Comparison of ENCODE assay signal across 9 mouse cellular contexts in genomic region chr4:31642593-31643290, GRCm38 (mm10).
DNase-seq lines count a peak whose midpoint lies in the region; ATAC-seq lines count a peak whose summit lies in the region.
"Had no signal": no experiment of that assay in that cellular context is flagged by ENCODE, and none has a peak within 500 bp of the region (broad histone marks: within the 10 kb centered on the region; RNA-seq: fewer than 3 reads in every experiment).

No protein-coding gene starts in this region.

- H3K4me3 ChIP-seq in hindbrain, embryonic 11.5 days (ENCODE audit: low read depth, low read length): no peak overlapping the region
- no peak overlapping the region for H3K4me3 ChIP-seq in hindbrain, embryonic 10.5 days
- no peak overlapping the region for H3K4me3 ChIP-seq in embryonic facial prominence, embryonic 13.5 days
- H3K4me3 ChIP-seq in lung, embryonic 16.5 days (ENCODE audit: low read length): no peak overlapping the region

- 66% methylated on average over 10 of the region's 10 CpGs for WGBS in hindbrain, embryonic 11.5 days
- WGBS in hindbrain, embryonic 10.5 days: 72% methylated on average over 10 of the region's 10 CpGs
- WGBS in embryonic facial prominence, embryonic 13.5 days: 58% methylated on average over 10 of the region's 10 CpGs
- WGBS in lung, embryonic 16.5 days: 40% methylated on average over 10 of the region's 10 CpGs

- peak; percentile 55; the same call in 1 of the 2 replicates for ATAC-seq in hindbrain, embryonic 11.5 days (ENCODE audit: low FRiP score)
- no peak for ATAC-seq in embryonic facial prominence, embryonic 13.5 days (ENCODE audit: insufficient number of reproducible peaks, insufficient read depth, low FRiP score, low TSS enrichment, low read depth)
- ATAC-seq in lung, embryonic 16.5 days (ENCODE audit: low read depth): peak; percentile 43; the same call in 1 of the 2 replicates
- no peak; the same call in 1 of the 2 replicates for ATAC-seq in granulocyte monocyte progenitor cell, adult 5-6 weeks (replicated peaks; ENCODE audit: poor library complexity, severe bottlenecking)

- DNase-seq in hindbrain, embryonic 11.5 days (ENCODE audit: low spot score): no peak
- no peak for DNase-seq in hindbrain, embryonic 10.5 days (ENCODE audit: low spot score)
- DNase-seq in heart, postnatal 36 days: peak; percentile 44 to 60
- no peak for DNase-seq in retina, embryonic 14.5 days (ENCODE audit: low spot score)
- no peak for DNase-seq in frontal cortex, postnatal 14 days (ENCODE audit: low spot score in 2 of 2)

- H3K4me1 ChIP-seq in hindbrain, embryonic 11.5 days (replicated peaks; ENCODE audit: control insufficient read depth, insufficient read depth, low read length): no peaks in the 10 kb centered on the region
- H3K4me1 ChIP-seq in hindbrain, embryonic 10.5 days (replicated peaks): peaks cover 9% of the 10 kb centered on the region
- 0 out of 2 replicates have a peak, but pooled peaks cover 4% of the 10 kb centered on the region for H3K4me1 ChIP-seq in embryonic facial prominence, embryonic 13.5 days
- 0 out of 2 replicates have a peak, but pooled peaks cover 5% of the 10 kb centered on the region for H3K4me1 ChIP-seq in lung, embryonic 16.5 days (replicated peaks; ENCODE audit: control insufficient read depth, insufficient read depth, low read length)

- H3K27me3 ChIP-seq in hindbrain, embryonic 11.5 days (ENCODE audit: control insufficient read depth, insufficient read depth, low read length): no peaks in the 10 kb centered on the region
- H3K27me3 ChIP-seq in hindbrain, embryonic 10.5 days (ENCODE audit: insufficient read depth, poor library complexity, severe bottlenecking): no peaks in the 10 kb centered on the region
- H3K27me3 ChIP-seq in embryonic facial prominence, embryonic 13.5 days: no peaks in the 10 kb centered on the region
- no peaks in the 10 kb centered on the region for H3K27me3 ChIP-seq in lung, embryonic 16.5 days (ENCODE audit: control insufficient read depth, insufficient read depth, low read depth, low read length)

- no peak overlapping the region for H3K9ac ChIP-seq in hindbrain, embryonic 11.5 days (ENCODE audit: low read depth, low read length)
- no peak overlapping the region for H3K9ac ChIP-seq in embryonic facial prominence, embryonic 13.5 days
- no peak overlapping the region for H3K9ac ChIP-seq in lung, embryonic 16.5 days (ENCODE audit: low read length)

- no peaks in the 10 kb centered on the region for H3K9me3 ChIP-seq in hindbrain, embryonic 11.5 days (ENCODE audit: control insufficient read depth, low read length)
- no peaks in the 10 kb centered on the region for H3K9me3 ChIP-seq in hindbrain, embryonic 10.5 days
- H3K9me3 ChIP-seq in embryonic facial prominence, embryonic 13.5 days: no peaks in the 10 kb centered on the region
- H3K9me3 ChIP-seq in lung, embryonic 16.5 days (ENCODE audit: control insufficient read depth, low read length): no peaks in the 10 kb centered on the region

- H3K36me3 ChIP-seq in hindbrain, embryonic 11.5 days (ENCODE audit: control insufficient read depth, insufficient read depth, low read length): no peaks in the 10 kb centered on the region
- H3K36me3 ChIP-seq in hindbrain, embryonic 10.5 days: no peaks in the 10 kb centered on the region
- H3K36me3 ChIP-seq in embryonic facial prominence, embryonic 13.5 days: no peaks in the 10 kb centered on the region
- no peaks in the 10 kb centered on the region for H3K36me3 ChIP-seq in lung, embryonic 16.5 days (ENCODE audit: control insufficient read depth, insufficient read depth, low read length)
- H3K36me3 ChIP-seq: G1E had no signal

- no peak overlapping the region for H3K27ac ChIP-seq in hindbrain, embryonic 11.5 days (ENCODE audit: low read depth, low read length)
- H3K27ac ChIP-seq in hindbrain, embryonic 10.5 days: no peak overlapping the region
- H3K27ac ChIP-seq in embryonic facial prominence, embryonic 13.5 days: no peak overlapping the region
- no peak overlapping the region for H3K27ac ChIP-seq in lung, embryonic 16.5 days (ENCODE audit: low read length)

- no peak overlapping the region for H3K4me2 ChIP-seq in hindbrain, embryonic 11.5 days (replicated peaks; ENCODE audit: low read depth, low read length)
- peak overlapping the region; percentile 26; the same call in 1 of the 2 replicates for H3K4me2 ChIP-seq in embryonic facial prominence, embryonic 13.5 days
- peak overlapping the region; percentile 29; the same call in 1 of the 2 replicates for H3K4me2 ChIP-seq in lung, embryonic 16.5 days (ENCODE audit: low read depth, low read length)

- intact Hi-C loops in heart, postnatal 36 days (cut with DNase I): loop anchor here (5.0 kb wide), 1 partner anchor 120 kb away; no protein-coding TSS in a partner anchor

Comparison
In these comparisons a context has a peak if more than half of its experiments do, and no peak if none do; other contexts are left out.
1. ATAC-seq: peak in hindbrain, embryonic 11.5 days (single experiment) and lung, embryonic 16.5 days (single experiment); none in embryonic facial prominence, embryonic 13.5 days (single experiment) and granulocyte monocyte progenitor cell, adult 5-6 weeks (single experiment).
2. DNase-seq: peak in heart, postnatal 36 days (2 of 2); none in hindbrain, embryonic 11.5 days (single experiment), hindbrain, embryonic 10.5 days (single experiment), retina, embryonic 14.5 days (single experiment) and frontal cortex, postnatal 14 days (0 of 2).